ENCODE assay signal across 14 mouse cellular contexts in genomic region chr2:103707056-103707776, GRCm38 (mm10). TPM values are rescaled to one million over a fixed set of nuclear protein-coding genes. Genes with fewer than 3 reads are reported as not detected.
DNase-seq lines count a peak whose midpoint lies in the region; ATAC-seq lines count a peak whose summit lies in the region.
"Had no signal": no experiment of that assay in that cellular context is flagged by ENCODE, and none has a peak within 500 bp of the region (broad histone marks: within the 10 kb centered on the region; RNA-seq: fewer than 3 reads in every experiment).

No protein-coding gene starts in this region.

- no peaks in the 10 kb centered on the region for H3K27me3 ChIP-seq in heart, embryonic 12.5 days (replicated peaks)
- no peaks in the 10 kb centered on the region for H3K27me3 ChIP-seq in midbrain, embryonic 13.5 days
- no peaks in the 10 kb centered on the region for H3K27me3 ChIP-seq in midbrain, embryonic 11.5 days (ENCODE audit: control insufficient read depth, insufficient read depth, low read length)
- H3K27me3 ChIP-seq in limb, embryonic 15.5 days: no peaks in the 10 kb centered on the region
- H3K27me3 ChIP-seq: embryonic facial prominence, embryonic 15.5 days; forebrain, embryonic 12.5 days; midbrain, embryonic 12.5 days; neural tube, embryonic 15.5 days had no signal

- no peak overlapping the region for H3K9ac ChIP-seq in heart, embryonic 12.5 days
- no peak overlapping the region for H3K9ac ChIP-seq in midbrain, embryonic 13.5 days (replicated peaks)
- H3K9ac ChIP-seq in midbrain, embryonic 11.5 days (ENCODE audit: low read length): no peak overlapping the region
- no peak overlapping the region for H3K9ac ChIP-seq in limb, embryonic 15.5 days
- H3K9ac ChIP-seq: embryonic facial prominence, embryonic 15.5 days; forebrain, embryonic 12.5 days; midbrain, embryonic 12.5 days; neural tube, embryonic 15.5 days had no signal

- H3K27ac ChIP-seq in heart, embryonic 12.5 days (ENCODE audit: poor library complexity, severe bottlenecking): peak overlapping the region; percentile 30; the same call in 1 of the 2 replicates
- H3K27ac ChIP-seq in midbrain, embryonic 13.5 days: 0 out of 2 replicates have a peak overlapping the region, but pooled peaks have one; percentile 9
- no peak overlapping the region for H3K27ac ChIP-seq in midbrain, embryonic 11.5 days (ENCODE audit: low read depth, low read length)
- H3K27ac ChIP-seq in limb, embryonic 15.5 days: 0 out of 2 replicates have a peak overlapping the region, but pooled peaks have one; percentile 6
- H3K27ac ChIP-seq: embryonic facial prominence, embryonic 15.5 days; forebrain, embryonic 12.5 days; hindbrain, postnatal 0 days; kidney, postnatal 0 days; midbrain, embryonic 12.5 days; neural tube, embryonic 15.5 days had no signal

- peaks cover 90% of the 10 kb centered on the region for H3K36me3 ChIP-seq in heart, embryonic 12.5 days
- H3K36me3 ChIP-seq in midbrain, embryonic 13.5 days: peaks cover 86% of the 10 kb centered on the region
- H3K36me3 ChIP-seq in midbrain, embryonic 11.5 days (ENCODE audit: control insufficient read depth, insufficient read depth, low read length): peaks cover 8% of the 10 kb centered on the region
- peaks cover 66% of the 10 kb centered on the region for H3K36me3 ChIP-seq in limb, embryonic 15.5 days
- H3K36me3 ChIP-seq: neural tube, embryonic 15.5 days had no signal

- H3K4me2 ChIP-seq in heart, embryonic 12.5 days: no peak overlapping the region
- no peak overlapping the region for H3K4me2 ChIP-seq in midbrain, embryonic 13.5 days (replicated peaks)
- H3K4me2 ChIP-seq in midbrain, embryonic 11.5 days: no peak overlapping the region
- H3K4me2 ChIP-seq in limb, embryonic 15.5 days: no peak overlapping the region
- H3K4me2 ChIP-seq: embryonic facial prominence, embryonic 15.5 days; forebrain, embryonic 12.5 days; midbrain, embryonic 12.5 days; neural tube, embryonic 15.5 days had no signal

- no peaks in the 10 kb centered on the region for H3K9me3 ChIP-seq in heart, embryonic 12.5 days (replicated peaks)
- no peaks in the 10 kb centered on the region for H3K9me3 ChIP-seq in midbrain, embryonic 13.5 days
- no peaks in the 10 kb centered on the region for H3K9me3 ChIP-seq in midbrain, embryonic 11.5 days (ENCODE audit: control insufficient read depth, low read length)
- no peaks in the 10 kb centered on the region for H3K9me3 ChIP-seq in limb, embryonic 15.5 days
- H3K9me3 ChIP-seq: embryonic facial prominence, embryonic 15.5 days; forebrain, embryonic 12.5 days; midbrain, embryonic 12.5 days; neural tube, embryonic 15.5 days had no signal

- peaks cover 30% of the 10 kb centered on the region for H3K4me1 ChIP-seq in heart, embryonic 12.5 days (replicated peaks)
- H3K4me1 ChIP-seq in midbrain, embryonic 13.5 days (replicated peaks): peaks cover 13% of the 10 kb centered on the region
- H3K4me1 ChIP-seq in midbrain, embryonic 11.5 days (ENCODE audit: control insufficient read depth, insufficient read depth, low read length): no peaks in the 10 kb centered on the region; the same call in 1 of the 2 replicates
- H3K4me1 ChIP-seq in limb, embryonic 15.5 days: peaks cover 30% of the 10 kb centered on the region

- no peak for ATAC-seq in heart, embryonic 12.5 days (ENCODE audit: insufficient number of reproducible peaks, low FRiP score)
- 0 out of 2 replicates have a peak, but pooled peaks have one; percentile 19 for ATAC-seq in midbrain, embryonic 13.5 days
- ATAC-seq in midbrain, embryonic 11.5 days (ENCODE audit: low FRiP score): no peak
- ATAC-seq in limb, embryonic 15.5 days (ENCODE audit: insufficient number of reproducible peaks, low FRiP score, low TSS enrichment, low read depth): no peak
- peak; percentile 50 for ATAC-seq in megakaryocyte-erythroid progenitor cell, adult 5-6 weeks (replicated peaks; ENCODE audit: low FRiP score, low TSS enrichment, poor library complexity, severe bottlenecking)

- no peak for DNase-seq in heart, postnatal 4 days
- DNase-seq in midbrain, embryonic 11.5 days (ENCODE audit: low spot score, missing footprints): no peak
- no peak for DNase-seq in adrenal gland, postnatal 25 days
- DNase-seq in retina, postnatal 1 day: no peak

- no peak overlapping the region for H3K4me3 ChIP-seq in heart, embryonic 12.5 days
- H3K4me3 ChIP-seq in midbrain, embryonic 13.5 days (replicated peaks): no peak overlapping the region
- H3K4me3 ChIP-seq in midbrain, embryonic 11.5 days (ENCODE audit: low read depth, low read length): no peak overlapping the region
- H3K4me3 ChIP-seq in limb, embryonic 15.5 days: no peak overlapping the region
- H3K4me3 ChIP-seq: embryonic facial prominence, embryonic 15.5 days; forebrain, embryonic 12.5 days; midbrain, embryonic 12.5 days; neural tube, embryonic 15.5 days had no signal

- WGBS in heart, embryonic 12.5 days: 66% methylated on average over 6 of the region's 6 CpGs
- WGBS in midbrain, embryonic 13.5 days: 89% methylated on average over 6 of the region's 6 CpGs
- 89% methylated on average over 6 of the region's 6 CpGs for WGBS in midbrain, embryonic 11.5 days
- 73% methylated on average over 6 of the region's 6 CpGs for WGBS in limb, embryonic 15.5 days

RNA-seq across cellular contexts. Expression of gene Nat10, which starts 53.9 kb away (rescaled TPM):
- polyA plus RNA-seq in heart, embryonic 12.5 days (2016; fragmentation: Nextera tagmentation; extraction: Ambion mirVana): 17.2 and 19.1 TPM in 2 replicates
- total RNA-seq in heart, postnatal 4 days (2021): 10 to 100 TPM; 25.8 to 26.0 TPM
- polyA plus RNA-seq in midbrain, embryonic 13.5 days (2015; fragmentation: Nextera tagmentation; extraction: Ambion mirVana): 19.0 and 20.3 TPM in 2 replicates
- polyA plus RNA-seq in midbrain, embryonic 11.5 days (2014; fragmentation: Nextera tagmentation; extraction: Ambion mirVana): 22.8 and 24.2 TPM in 2 replicates
- 23.9 and 25.2 TPM in 2 replicates for polyA plus RNA-seq in limb, embryonic 15.5 days (2015; fragmentation: Nextera tagmentation; extraction: Ambion mirVana)
- total RNA-seq in megakaryocyte-erythroid progenitor cell, adult 5-6 weeks (2014; fragmentation: Nextera tagmentation): 72.5 and 104 TPM in 2 replicates
- 75.1 and 125 TPM in 2 replicates for total RNA-seq in megakaryocyte-erythroid progenitor cell, adult 5-6 weeks (2017)
- total RNA-seq in adrenal gland, postnatal 25 days (2021): 46.9 and 59.8 TPM in 2 replicates

Comparison
In these comparisons a context has a peak if more than half of its experiments do, and no peak if none do; other contexts are left out.
1. ATAC-seq: peak in midbrain, embryonic 13.5 days (single experiment) and megakaryocyte-erythroid progenitor cell, adult 5-6 weeks (single experiment); none in heart, embryonic 12.5 days (single experiment), midbrain, embryonic 11.5 days (single experiment) and limb, embryonic 15.5 days (single experiment).